Mouse (Mus musculus) thymus, adult 2 months (tissue): ENCODE measurements around the gene Bcl11b.

ENCODE experiments used
- CTCF ChIP-seq: fragments of 200-500 bp; IDR thresholded peaks from 2 replicates; pipeline ENCODE4 v1.5.1; 2012; ENCODE audit warnings: mild to moderate bottlenecking, control low read depth, low read length, moderate library complexity, borderline replicate concordance; ENCODE audit not compliant: control insufficient read depth, poor library complexity, insufficient read depth; ENCODE audit errors: extremely low read depth
- POLR2A ChIP-seq: fragments of 200-500 bp; IDR thresholded peaks from 2 replicates; pipeline ENCODE4 v1.6.1; 2012; ENCODE audit warnings: mild to moderate bottlenecking, low read length, control low read depth, moderate library complexity; ENCODE audit not compliant: control insufficient read depth, poor library complexity, insufficient read depth; ENCODE audit errors: extremely low read depth

GRCm38 (mm10) chr12:107950667-107951179 is 52.7 kb downstream of the Bcl11b start:
- TF ChIP-seq CTCF = no peak
- TF ChIP-seq POLR2A = no peak
